Mouse (Mus musculus): Measurements from ENCODE around the gene Gm11096.

Gm11096 gene

DNA sequence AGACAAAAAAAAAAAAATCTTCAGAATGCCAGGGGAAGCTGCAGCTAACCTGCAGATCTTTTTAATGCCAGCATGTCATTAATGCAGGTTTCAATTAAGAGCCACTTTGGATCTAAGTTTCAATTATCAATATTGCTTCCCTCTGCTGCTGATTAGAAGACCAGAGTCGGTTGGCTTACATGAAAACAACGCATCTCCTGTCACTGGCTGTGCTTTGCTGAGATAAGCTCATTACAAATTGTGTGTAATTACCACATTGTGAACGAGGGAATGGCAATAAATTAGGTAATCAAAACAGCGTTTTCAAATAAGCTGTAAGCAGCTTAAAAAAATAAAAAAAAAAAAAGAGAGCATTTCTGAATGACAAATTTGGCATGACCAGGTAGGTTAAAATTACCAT is 38.2 kb downstream of the Gm11096 start:
- POLR2A ChIA-PET, result no interaction called here
- CTCF ChIA-PET, result no interaction called here

DNA sequence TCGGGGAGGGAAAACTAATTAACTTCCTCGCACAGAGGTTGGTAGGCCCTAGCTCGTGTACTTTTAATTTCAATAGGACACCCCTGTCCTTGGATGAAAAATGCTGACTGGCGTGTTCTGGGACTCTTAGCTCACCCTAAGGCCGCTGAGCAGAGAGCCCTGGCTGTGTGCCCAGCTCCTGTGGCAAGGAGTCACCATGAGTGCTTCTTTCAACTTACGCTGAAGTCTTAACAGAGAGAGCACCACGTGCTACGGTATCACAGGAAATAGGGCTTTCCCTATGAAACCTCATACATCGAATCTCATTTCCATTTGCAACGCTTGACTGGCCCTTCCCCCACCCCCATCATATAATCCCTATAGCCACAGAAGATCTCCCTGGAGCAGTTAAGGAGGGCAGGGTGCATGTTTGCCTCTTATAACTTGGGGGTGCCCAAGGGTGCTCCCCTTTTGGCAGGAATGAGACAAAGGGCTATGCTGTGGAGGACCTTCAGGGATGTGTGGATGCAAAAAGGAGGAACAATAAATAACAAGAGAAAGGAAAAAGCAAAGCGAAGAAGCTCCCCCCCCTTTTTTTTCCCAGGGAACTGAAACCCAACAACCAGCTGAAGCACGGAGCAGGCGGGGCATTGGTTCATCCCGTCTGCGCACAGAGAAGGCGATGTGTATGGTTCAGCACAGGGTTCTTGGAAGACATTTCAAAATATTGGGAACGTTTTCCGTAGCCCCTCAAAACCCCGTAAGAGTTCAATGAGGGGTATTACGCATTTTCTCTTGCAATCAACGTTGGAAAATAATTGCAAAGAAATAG is 39.0 kb downstream of the Gm11096 start:
- ChIA-PET POLR2A (no interaction called here), CTCF (no interaction called here)

DNA sequence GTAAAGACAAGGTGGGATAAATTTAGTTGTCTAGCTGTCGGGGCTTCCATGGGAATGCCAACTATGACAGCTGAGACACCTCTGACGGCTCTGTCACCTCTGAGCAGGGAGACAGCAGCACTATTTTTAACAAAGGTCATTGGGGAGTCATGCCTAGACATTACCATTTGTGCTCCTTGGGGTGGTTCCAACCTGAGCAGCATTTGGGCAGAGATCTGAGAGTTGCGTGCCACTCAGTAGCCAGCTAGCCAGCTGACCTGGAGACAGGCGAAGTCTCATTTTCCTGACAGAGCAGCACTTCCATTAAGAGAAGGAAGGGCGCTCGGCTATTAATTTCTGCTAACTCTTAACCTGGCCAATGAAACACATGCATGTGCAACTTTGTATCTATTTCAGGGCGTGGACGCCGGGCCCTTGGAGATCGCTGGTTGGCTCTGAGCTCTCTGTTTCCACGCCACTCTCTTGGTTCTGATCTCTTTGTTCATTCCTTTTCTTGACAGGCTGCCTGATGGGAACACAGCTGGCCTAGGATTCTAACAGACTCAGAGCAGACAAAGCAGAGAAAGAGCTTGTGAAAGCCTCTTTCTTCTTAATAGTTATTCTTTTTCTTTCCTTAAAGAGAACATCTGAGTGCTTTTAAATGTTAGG is 40.4 kb downstream of the Gm11096 start:
- CTCF ChIA-PET, result no interaction called here
- POLR2A ChIA-PET, result no interaction called here

GRCm38 (mm10) chr17:81486388-81486787 is 44.8 kb downstream of the Gm11096 start:
- ChIA-PET POLR2A (no interaction called here), CTCF (no interaction called here)

Measured in embryonic stem cell, embryonic (primary cell).